Mouse (Mus musculus) liver, embryonic 14 days (tissue): ENCODE results near the gene Kank2. TPM values are rescaled to one million over a fixed set of nuclear protein-coding genes. Genes with fewer than 3 reads are reported as not detected.

Experiments
- polyA plus RNA-seq: library from polyadenylated mRNA; depleted of rRNA; stranded (reverse); fragments of >200 nt; gene quantifications from 2 replicates; pipeline ENCODE4 v1.2.3, GENCODE M21; 2012; rRNA removed

Kank2 gene
- polyA plus RNA-seq, result 3.9 and 4.1 TPM in 2 replicates

DNA sequence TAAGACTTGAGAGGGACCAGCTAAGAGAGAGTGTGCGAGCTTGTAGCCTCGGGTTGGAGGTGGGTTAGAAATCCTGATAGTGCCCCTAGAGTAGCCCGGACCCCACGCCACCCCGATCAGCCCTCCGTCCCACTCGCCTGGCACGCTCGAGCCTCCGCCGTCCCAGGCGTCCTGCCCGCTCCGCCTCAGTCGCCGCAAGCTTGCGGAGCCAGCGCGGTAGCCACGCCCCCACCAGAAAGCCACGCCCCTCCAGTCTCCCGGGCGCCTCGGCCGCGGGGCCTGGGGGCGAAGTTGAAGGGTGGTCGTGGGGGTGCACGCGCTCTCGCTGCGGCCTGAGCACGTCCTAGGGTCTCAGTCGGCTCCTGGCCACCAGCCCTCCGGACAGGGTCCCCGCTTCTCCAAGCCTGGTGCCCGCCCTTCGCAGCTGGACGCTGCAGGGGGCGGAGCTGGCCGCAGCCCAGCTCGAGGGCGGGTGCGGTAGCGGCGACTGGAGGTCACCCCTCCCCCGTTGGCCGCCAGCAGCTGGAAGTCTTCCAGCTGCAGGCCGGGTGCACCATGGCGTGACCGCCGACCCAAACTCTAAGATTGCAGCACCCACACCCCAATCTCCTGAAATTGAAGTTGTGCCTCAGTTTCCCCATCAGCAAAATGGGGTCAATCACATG lies at the start of gene Kank2:
Gene Kank2 (minus strand): TSS at position 400 of the 665 bp plus-strand sequence.

GRCm38 (mm10) chr9:21835258-21835912 lies 36.8 kb upstream of the Kank2 start, which contains the start of gene Angptl8:
Gene Angptl8, plus strand, starts transcription at chr9:21835510.

GRCm38 (mm10) chr9:21760155-21761088 lies 38.1 kb downstream of the Kank2 start, which contains the start of gene Spc24:
Gene Spc24, minus strand, starts transcription at chr9:21760303.

GRCm38 (mm10) chr9:21723377-21724146 lies 75.0 kb downstream of the Kank2 start, which contains the start of gene Ldlr:
Gene Ldlr, plus strand, starts transcription at chr9:21723483.

Other genes with a start within 250 kb of the Kank2 start
- 14.2 and 15.9 TPM in 2 replicates for gene Timm29, start 206.0 kb downstream of the Kank2 start, polyA plus RNA-seq
- 5.7 and 6.0 TPM in 2 replicates for gene Yipf2, start 205.9 kb downstream of the Kank2 start, polyA plus RNA-seq
- 20.2 and 21.2 TPM in 2 replicates for gene Smarca4, start 182.6 kb downstream of the Kank2 start, polyA plus RNA-seq
- gene Ldlr, start 75.3 kb downstream of the Kank2 start, polyA plus RNA-seq, result 12.1 and 12.7 TPM in 2 replicates
- 52.4 and 58.5 TPM in 2 replicates for gene Spc24, start 38.4 kb downstream of the Kank2 start, polyA plus RNA-seq
- 17.9 and 18.5 TPM in 2 replicates for gene Angptl8, start 36.8 kb upstream of the Kank2 start, polyA plus RNA-seq
- 9.2 and 9.4 TPM in 2 replicates for gene Dock6, start 53.9 kb upstream of the Kank2 start, polyA plus RNA-seq
- gene Rab3d, start 119.4 kb upstream of the Kank2 start, polyA plus RNA-seq, result 5.2 and 5.5 TPM in 2 replicates
- 1.1 and 1.3 TPM in 2 replicates for gene Ccdc159, start 128.7 kb upstream of the Kank2 start, polyA plus RNA-seq
- gene Tmem205, start 128.8 kb upstream of the Kank2 start, polyA plus RNA-seq, result 31.9 and 38.6 TPM in 2 replicates
- 2.4 and 2.6 TPM in 2 replicates for gene Plppr2, start 138.3 kb upstream of the Kank2 start, polyA plus RNA-seq
- gene Swsap1, start 157.0 kb upstream of the Kank2 start, polyA plus RNA-seq, result 1.2 and 1.4 TPM in 2 replicates
- gene Epor, start 164.8 kb upstream of the Kank2 start, polyA plus RNA-seq, result 117 and 141 TPM in 2 replicates
- 0.10 TPM in 2 replicates for gene Rgl3, start 190.7 kb upstream of the Kank2 start, polyA plus RNA-seq
- 0.05 and 0.06 TPM in 2 replicates for gene Ccdc151, start 203.9 kb upstream of the Kank2 start, polyA plus RNA-seq
- 41.7 and 46.6 TPM in 2 replicates for gene Prkcsh, start 204.1 kb upstream of the Kank2 start, polyA plus RNA-seq